Mouse (Mus musculus) forebrain, embryonic 12.5 days (tissue): Measurements from ENCODE around the gene Ephb1. TPM values are rescaled to one million over a fixed set of nuclear protein-coding genes. Genes with fewer than 3 reads are reported as not detected.

ENCODE experiments used
- ATAC-seq: fragments of 200-750 bp; cut with Nextera tagmentation; 2 replicates; pipeline ENCODE4 v1.8.0; 2017; ENCODE audit warnings: moderate TSS enrichment; ENCODE audit not compliant: low FRiP score
- H3K27ac ChIP-seq: fragments of 300-500 bp; sonication (generic); 2 replicates; pipeline ENCODE4 v1.5.1; 2016; ENCODE audit warnings: mild to moderate bottlenecking
- H3K27me3 ChIP-seq: fragments of 300-500 bp; sonication (generic); 2 replicates; pipeline ENCODE4 v1.6.1; 2016; ENCODE audit warnings: mild to moderate bottlenecking
- H3K36me3 ChIP-seq: fragments of 300-500 bp; sonication (generic); replicated peaks from 2 replicates; pipeline ENCODE4 v1.6.1; 2016; ENCODE audit warnings: mild to moderate bottlenecking
- H3K4me1 ChIP-seq: fragments of 300-500 bp; sonication (generic); 2 replicates; pipeline ENCODE4 v1.6.1; 2016
- H3K4me2 ChIP-seq: fragments of 300-500 bp; sonication (generic); 2 replicates; pipeline ENCODE4 v1.6.1; 2016; ENCODE audit warnings: mild to moderate bottlenecking, moderate library complexity
- H3K4me3 ChIP-seq: fragments of 300-500 bp; sonication (generic); replicated peaks from 2 replicates; pipeline ENCODE4 v1.5.1; 2016; ENCODE audit warnings: mild to moderate bottlenecking
- H3K9ac ChIP-seq: fragments of 300-500 bp; sonication (generic); 2 replicates; pipeline ENCODE4 v1.6.1; 2016; ENCODE audit warnings: mild to moderate bottlenecking
- H3K9me3 ChIP-seq: fragments of 300-500 bp; sonication (generic); 2 replicates; pipeline ENCODE4 v1.6.1; 2016
- WGBS: fragments of 180-500 bp; shearing (Covaris S2); methylation state at CpG from one replicate; pipeline ENCODE4 v1.1.7; 2016; 5-methylcytosine and 5-hydroxymethylcytosine counted together
- polyA plus RNA-seq: library from polyadenylated mRNA; unstranded; fragments of >200 nt; fragmentation: Nextera tagmentation; extraction: Ambion mirVana; gene quantifications from 2 replicates; pipeline ENCODE4 v1.2.1, GENCODE M21; 2016

Gene Ephb1
- polyA plus RNA-seq, 1 experiment from 2014 or later: 26.7 TPM

DNA sequence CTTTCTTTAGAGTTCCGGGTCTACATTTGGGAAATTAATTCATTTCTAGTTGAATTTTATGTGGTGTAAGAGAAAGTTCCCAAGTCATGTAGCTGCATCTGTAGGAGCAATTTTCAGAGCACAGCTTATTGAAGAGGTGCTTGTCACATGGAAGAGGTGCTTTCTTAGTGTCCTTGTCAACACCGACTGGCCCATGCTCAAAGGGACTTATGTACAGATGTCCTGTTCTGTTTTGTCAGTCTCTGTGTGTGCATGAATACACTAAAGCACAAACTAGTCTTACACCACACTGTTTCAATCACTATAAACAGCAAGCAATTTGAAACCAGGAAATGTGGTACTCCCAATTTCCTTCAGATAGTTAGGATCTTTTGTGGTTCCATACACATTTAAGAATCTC is 13.3 kb upstream of the Ephb1 start:
- no peak overlapping the region for H3K4me3 ChIP-seq
- H3K9me3 ChIP-seq: peaks cover 6% of the 10 kb centered on the region
- WGBS: 97% methylated on average over 2 of the region's 2 CpGs
- no peak for ATAC-seq
- no peak overlapping the region for H3K9ac ChIP-seq
- H3K27me3 ChIP-seq: no peaks in the 10 kb centered on the region
- H3K4me2 ChIP-seq: no peak overlapping the region
- no peaks in the 10 kb centered on the region for H3K36me3 ChIP-seq
- H3K27ac ChIP-seq: no peak overlapping the region
- H3K4me1 ChIP-seq: no peaks in the 10 kb centered on the region

DNA sequence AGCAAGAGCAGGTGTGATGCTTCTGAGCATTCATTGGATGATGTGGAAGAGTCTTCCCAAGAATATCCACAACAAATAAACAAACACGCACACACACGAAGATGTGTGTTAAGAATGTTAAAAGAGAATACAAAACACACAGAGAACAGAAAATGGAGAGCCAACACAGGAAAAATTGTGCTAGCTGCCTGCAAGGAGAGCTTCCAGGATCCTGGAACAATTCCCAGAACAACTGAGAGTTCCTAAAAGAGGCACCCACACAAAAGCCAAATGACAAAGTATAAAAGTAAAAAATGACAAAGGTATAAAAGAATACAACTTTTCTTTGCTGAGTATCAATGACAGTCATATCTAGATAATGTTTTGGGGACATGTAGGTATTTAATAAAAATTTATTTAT is 11.0 kb upstream of the Ephb1 start:
- 96% methylated on average over 2 of the region's 2 CpGs for WGBS
- no peak overlapping the region for H3K9ac ChIP-seq
- no peak overlapping the region for H3K27ac ChIP-seq
- H3K27me3 ChIP-seq: no peaks in the 10 kb centered on the region
- no peak for ATAC-seq
- H3K4me1 ChIP-seq: no peaks in the 10 kb centered on the region
- no peaks in the 10 kb centered on the region for H3K36me3 ChIP-seq
- H3K9me3 ChIP-seq: peaks cover 6% of the 10 kb centered on the region
- no peak overlapping the region for H3K4me3 ChIP-seq
- no peak overlapping the region for H3K4me2 ChIP-seq

DNA sequence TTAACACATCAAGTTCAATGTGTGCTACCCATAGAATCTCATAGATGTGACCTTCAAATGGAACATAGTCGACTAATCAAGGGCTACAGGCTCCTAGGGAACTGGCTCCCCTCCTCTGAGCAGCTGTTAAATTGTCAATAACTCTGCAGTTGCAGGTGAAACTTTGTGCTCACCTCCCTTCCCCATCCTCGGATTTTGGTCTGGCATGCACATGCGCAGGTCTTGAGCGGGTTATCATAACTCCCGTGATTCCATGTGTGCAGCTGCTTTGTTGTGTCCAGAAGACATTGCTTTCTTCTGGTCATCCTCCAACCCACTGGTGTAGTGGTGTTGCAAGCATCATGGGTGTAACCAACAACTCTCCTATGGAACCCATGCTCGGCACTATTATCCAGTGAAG is 4.8 kb upstream of the Ephb1 start:
- Histone ChIP-seq H3K4me3 (no peak overlapping the region), H3K9me3 (peaks cover 6% of the 10 kb centered on the region), H3K9ac (no peak overlapping the region), H3K27me3 (peaks cover 35% of the 10 kb centered on the region), H3K36me3 (no peaks in the 10 kb centered on the region), H3K4me1 (no peaks in the 10 kb centered on the region), H3K4me2 (no peak overlapping the region), H3K27ac (no peak overlapping the region)
- ATAC-seq: no peak
- 94% methylated on average over 6 of the region's 6 CpGs for WGBS

DNA sequence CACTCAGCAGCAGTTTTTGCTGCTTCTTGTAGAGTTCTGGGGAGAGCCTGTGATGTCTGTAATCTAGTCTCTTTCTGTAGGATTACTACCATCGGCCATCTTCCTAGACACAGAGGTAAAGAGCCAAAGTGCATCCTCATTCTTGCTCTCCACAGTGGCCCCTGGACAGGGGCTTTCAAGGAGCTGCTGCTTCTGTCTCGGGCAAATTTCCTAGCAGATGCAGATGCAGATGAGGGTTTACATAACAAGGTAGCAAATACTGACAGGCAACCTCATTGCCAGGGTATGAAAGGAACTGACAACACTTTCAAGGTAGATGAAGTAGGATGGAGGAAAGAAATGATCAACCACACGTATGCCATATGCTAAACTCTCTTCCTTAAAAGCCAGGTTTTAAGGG is 4.2 kb upstream of the Ephb1 start:
- WGBS: 82% methylated on average over 3 of the region's 3 CpGs
- Histone ChIP-seq H3K27ac (no peak overlapping the region), H3K36me3 (no peaks in the 10 kb centered on the region), H3K4me3 (no peak overlapping the region), H3K4me1 (no peaks in the 10 kb centered on the region), H3K9ac (no peak overlapping the region), H3K9me3 (peaks cover 6% of the 10 kb centered on the region), H3K4me2 (no peak overlapping the region), H3K27me3 (peaks cover 35% of the 10 kb centered on the region)
- ATAC-seq: no peak

DNA sequence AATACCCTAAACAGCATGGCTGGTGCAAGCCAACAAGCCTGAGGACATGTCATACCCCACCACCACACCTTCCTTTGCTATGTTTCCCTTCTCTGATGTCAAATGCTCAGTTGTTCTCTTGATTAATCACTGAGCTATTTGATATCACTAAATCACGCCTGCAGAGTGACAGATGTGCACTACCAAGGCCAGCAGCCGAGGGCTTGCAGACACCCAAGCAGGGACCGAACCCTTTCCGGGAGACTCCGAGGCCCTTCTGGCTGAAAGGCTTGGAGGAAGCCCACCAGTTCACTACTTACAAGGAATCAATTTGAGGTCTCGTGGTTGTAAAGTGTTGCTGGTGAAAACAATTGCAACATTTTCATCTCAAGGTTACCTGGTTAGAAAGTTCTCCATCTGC is 3.5 kb upstream of the Ephb1 start:
- H3K36me3 ChIP-seq: no peaks in the 10 kb centered on the region
- H3K9me3 ChIP-seq: no peaks in the 10 kb centered on the region
- no peak overlapping the region for H3K27ac ChIP-seq
- peaks cover 41% of the 10 kb centered on the region for H3K27me3 ChIP-seq
- H3K4me3 ChIP-seq: no peak overlapping the region
- 88% methylated on average over 6 of the region's 6 CpGs for WGBS
- ATAC-seq: no peak
- H3K9ac ChIP-seq: no peak overlapping the region
- peaks cover 3% of the 10 kb centered on the region for H3K4me1 ChIP-seq
- H3K4me2 ChIP-seq: no peak overlapping the region

DNA sequence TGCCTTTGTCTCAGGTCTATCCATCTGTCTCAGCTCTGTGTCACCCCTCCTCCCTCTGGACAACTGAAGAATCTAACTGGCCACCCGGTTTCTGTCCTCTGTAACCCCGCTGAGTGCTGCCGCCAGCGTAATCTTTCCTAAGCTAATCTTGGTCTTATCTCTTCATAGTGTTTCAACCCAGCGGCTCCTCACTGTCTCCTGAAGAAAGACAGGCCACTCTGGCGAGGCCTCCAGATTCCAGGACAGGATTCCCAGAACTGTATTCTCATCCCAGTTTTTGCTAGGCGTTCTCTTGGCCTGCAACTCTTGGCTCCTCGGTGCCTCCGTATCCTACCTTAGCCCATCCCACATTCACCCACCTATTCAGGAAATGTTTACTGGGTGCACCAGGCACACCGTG is 2.0 kb upstream of the Ephb1 start:
- H3K36me3 ChIP-seq: no peaks in the 10 kb centered on the region
- no peak for ATAC-seq
- no peak overlapping the region for H3K9ac ChIP-seq
- H3K4me3 ChIP-seq: no peak overlapping the region
- no peak overlapping the region for H3K27ac ChIP-seq
- H3K4me1 ChIP-seq: peaks cover 18% of the 10 kb centered on the region
- H3K27me3 ChIP-seq: peaks cover 56% of the 10 kb centered on the region
- WGBS: 76% methylated on average over 10 of the region's 10 CpGs
- no peak overlapping the region for H3K4me2 ChIP-seq
- H3K9me3 ChIP-seq: no peaks in the 10 kb centered on the region

DNA sequence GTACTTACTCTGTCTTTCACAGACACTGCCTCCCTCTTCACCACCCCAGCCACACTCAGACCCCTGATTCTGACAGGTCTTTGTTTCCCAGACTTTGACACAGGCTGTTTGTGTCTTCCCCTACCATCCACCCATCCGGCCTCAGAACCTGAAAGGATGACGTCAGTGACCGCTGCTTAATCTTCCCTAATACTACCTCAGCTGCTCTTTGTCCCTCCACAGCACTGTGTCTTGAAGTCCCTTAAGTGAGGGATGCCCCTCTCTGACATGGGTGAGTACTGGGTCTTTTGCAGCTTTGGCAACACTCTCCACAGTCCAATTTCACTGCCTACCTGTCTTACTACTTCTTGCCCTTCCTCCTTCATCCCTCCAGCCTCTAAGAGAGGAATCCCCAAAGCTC is 1.2 kb upstream of the Ephb1 start:
- 44% methylated on average over 3 of the region's 3 CpGs for WGBS
- no peaks in the 10 kb centered on the region for H3K9me3 ChIP-seq
- no peak overlapping the region for H3K4me3 ChIP-seq
- H3K4me2 ChIP-seq: no peak overlapping the region
- no peak for ATAC-seq
- peaks cover 63% of the 10 kb centered on the region for H3K27me3 ChIP-seq
- no peak overlapping the region for H3K9ac ChIP-seq
- H3K36me3 ChIP-seq: no peaks in the 10 kb centered on the region
- H3K4me1 ChIP-seq: peaks cover 22% of the 10 kb centered on the region
- no peak overlapping the region for H3K27ac ChIP-seq

DNA sequence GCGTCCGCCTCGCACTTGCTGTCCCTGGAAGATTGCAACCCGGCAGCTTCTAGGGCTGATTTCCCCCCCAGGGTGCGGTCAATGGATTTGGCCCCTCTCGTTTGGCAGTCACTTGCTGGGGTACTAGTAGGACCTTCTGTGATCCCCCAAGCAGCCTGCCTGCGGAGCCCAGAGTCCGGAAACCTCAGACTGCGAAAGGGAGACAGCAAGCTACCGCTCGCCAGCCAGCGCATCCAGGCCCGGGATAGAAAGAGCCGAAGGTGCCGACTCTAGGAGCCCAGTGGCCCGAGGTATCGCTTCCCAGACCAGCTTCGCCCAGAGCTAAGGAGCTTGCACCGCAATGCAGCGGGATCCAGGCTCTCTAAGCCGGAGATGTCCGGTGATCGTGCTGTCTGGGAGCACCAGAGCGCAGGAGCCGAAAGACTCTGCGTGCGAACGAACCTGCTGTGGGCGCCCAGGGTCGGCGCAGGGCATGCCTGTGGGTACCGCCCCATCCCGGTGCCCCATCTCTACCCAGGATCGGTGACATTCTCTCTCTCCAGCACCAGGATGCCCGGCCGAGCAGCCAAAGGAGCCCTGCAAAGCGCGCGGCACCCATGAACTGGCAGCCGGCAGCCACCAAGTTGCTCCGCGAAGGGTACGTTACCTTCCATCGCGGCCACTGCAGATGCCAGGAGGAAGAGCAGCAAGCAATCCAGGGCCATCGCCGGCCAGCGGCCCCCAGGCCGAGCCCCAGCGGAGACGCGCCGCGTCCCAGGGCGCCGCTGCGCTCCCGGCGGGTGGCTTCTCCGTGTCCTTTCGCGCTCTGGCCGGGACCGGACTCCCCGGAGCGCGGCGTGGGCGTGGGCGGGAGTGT is 629 bp downstream of the Ephb1 start:
- H3K36me3 ChIP-seq: no peaks in the 10 kb centered on the region
- H3K4me2 ChIP-seq: peak overlapping the region; percentile 93
- under 1% methylated on average over 70 of the region's 70 CpGs for WGBS
- H3K4me1 ChIP-seq: peaks cover 22% of the 10 kb centered on the region
- ATAC-seq: peak; percentile 34
- H3K9me3 ChIP-seq: no peaks in the 10 kb centered on the region
- peak overlapping the region; percentile 90 for H3K9ac ChIP-seq
- H3K27ac ChIP-seq: peak overlapping the region; percentile 72
- peak overlapping the region; percentile 84 for H3K4me3 ChIP-seq
- H3K27me3 ChIP-seq: peaks cover 80% of the 10 kb centered on the region

DNA sequence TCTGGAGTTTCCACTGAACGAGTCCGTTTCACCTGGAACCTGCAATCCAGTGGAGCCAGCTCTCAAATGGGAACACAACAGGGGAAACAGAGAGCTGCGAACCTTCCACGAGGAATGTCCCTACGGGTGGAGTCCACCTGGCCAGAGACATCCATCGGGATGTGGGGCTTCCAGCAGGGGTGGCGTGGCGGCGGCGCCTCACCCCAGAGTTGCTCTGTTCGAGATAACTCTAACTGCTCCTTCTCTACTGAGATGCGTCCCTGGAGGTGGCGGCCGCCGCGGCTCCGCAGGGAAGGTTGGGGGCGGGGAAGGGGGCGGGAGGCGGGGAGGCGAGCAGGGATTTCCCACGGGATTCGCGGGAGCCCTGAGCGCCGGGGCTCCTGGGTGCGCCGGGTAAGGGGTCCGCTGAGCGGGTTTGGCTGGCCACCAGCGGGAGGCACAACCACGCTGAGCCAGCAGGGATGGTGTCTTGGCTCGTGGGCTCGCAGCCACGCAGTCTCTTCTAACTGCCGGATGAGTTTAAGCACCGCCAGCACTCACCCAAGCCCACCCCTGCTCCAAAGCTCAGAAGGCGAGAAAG is 1.3 kb downstream of the Ephb1 start:
- under 1% methylated on average over 37 of the region's 38 CpGs for WGBS
- H3K9me3 ChIP-seq: no peaks in the 10 kb centered on the region
- H3K27ac ChIP-seq: peak overlapping the region; percentile 72
- ATAC-seq: no peak
- H3K36me3 ChIP-seq: no peaks in the 10 kb centered on the region
- H3K27me3 ChIP-seq: peaks cover 84% of the 10 kb centered on the region
- H3K4me1 ChIP-seq: peaks cover 26% of the 10 kb centered on the region
- peak overlapping the region; percentile 84 for H3K4me3 ChIP-seq
- peak overlapping the region; percentile 93 for H3K4me2 ChIP-seq
- H3K9ac ChIP-seq: peak overlapping the region; percentile 90

DNA sequence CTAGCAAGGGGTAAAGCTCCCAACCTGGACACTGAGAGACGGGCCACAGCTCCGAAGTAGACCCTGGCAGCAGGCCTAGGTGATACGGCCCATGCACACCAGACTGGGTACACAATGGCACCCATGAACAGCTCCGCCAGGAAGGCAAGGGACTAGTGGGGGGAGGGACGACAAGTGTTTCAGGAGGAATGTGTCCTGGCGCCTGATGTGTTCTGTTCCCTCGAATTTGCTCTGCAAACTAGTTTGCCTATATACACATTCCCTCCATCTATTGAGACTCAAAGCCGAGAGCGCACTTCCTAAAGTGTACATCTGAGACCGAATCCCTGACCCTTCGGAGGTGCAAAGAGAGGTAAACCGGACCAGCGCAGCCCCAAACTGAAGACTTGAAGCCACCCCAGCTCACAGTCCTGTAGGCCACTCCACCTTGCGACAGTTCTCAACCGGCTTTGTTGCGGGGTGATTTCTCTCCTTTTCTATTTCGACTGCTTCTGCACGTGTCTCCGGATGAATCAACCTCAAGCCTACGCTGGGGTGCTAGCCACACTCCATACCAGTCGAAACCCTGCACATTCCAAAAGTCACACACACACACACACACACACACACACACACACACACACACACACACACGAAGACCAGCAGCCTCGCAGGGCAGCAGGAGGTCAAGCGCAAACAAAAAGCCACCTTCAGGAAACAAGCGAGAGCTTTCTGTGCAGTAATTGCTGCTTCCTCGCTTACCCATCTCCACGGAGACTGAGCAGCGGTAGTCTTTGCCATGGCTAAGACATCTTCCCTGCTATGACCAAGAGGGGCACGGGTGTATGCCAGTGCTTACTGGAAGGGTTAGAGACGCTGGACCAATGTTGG is 2.1 kb downstream of the Ephb1 start:
- peak overlapping the region; percentile 84 for H3K4me3 ChIP-seq
- 0 out of 2 replicates have a peak overlapping the region, but pooled peaks have one; percentile 72 for H3K27ac ChIP-seq
- no peaks in the 10 kb centered on the region for H3K36me3 ChIP-seq
- peaks cover 84% of the 10 kb centered on the region for H3K27me3 ChIP-seq
- H3K4me1 ChIP-seq: peaks cover 32% of the 10 kb centered on the region
- WGBS: 2% methylated on average over 30 of the region's 30 CpGs
- H3K9me3 ChIP-seq: no peaks in the 10 kb centered on the region
- peak overlapping the region; percentile 93 for H3K4me2 ChIP-seq
- ATAC-seq: no peak
- H3K9ac ChIP-seq: peak overlapping the region; percentile 90

DNA sequence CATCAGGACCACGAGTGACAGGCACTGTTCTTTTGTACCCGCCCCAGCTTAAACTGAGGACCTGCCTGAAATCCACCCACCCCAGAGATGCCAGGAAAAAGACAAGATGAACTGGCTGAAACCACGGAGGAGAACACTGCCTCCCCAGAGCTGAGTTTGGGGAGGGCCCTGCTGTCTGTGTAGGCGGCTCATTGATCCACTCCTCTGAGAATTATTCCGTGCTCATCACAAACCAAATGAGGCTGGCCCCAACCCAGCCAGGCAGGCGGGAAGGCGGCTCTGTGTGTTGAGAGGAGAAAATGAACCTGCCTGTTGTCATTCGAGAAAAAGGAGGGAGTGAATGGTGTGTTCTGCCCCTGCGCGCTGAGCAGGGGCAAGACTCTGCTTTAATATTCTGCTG is 2.8 kb downstream of the Ephb1 start:
- Histone ChIP-seq H3K36me3 (no peaks in the 10 kb centered on the region), H3K9me3 (no peaks in the 10 kb centered on the region), H3K9ac (peak overlapping the region; percentile 36; the same call in 1 of the 2 replicates), H3K27ac (0 out of 2 replicates have a peak overlapping the region, but pooled peaks have one; percentile 50), H3K4me1 (peaks cover 32% of the 10 kb centered on the region), H3K4me2 (peak overlapping the region; percentile 93), H3K27me3 (peaks cover 84% of the 10 kb centered on the region), H3K4me3 (peak overlapping the region; percentile 84)
- no peak for ATAC-seq
- 6% methylated on average over 10 of the region's 10 CpGs for WGBS

DNA sequence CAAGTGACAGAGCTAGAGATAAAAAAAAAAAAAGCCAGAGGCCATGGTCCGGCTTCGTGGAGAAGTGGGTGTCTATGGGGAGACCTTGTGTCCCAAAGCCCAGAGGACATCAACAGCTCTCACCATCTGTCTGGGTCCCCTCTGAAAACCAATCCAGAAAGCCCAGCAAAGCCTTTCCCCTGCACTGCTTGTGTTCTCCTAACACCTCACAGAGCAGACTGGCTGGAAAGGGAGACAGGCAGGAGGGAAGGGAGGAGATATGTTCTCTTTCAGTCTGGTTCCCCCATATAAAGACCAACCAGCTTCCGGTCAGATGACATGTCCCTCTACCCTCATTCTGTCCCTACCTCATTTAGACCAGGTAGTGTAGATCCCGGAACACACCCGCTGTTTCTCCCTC is 3.3 kb downstream of the Ephb1 start:
- peak overlapping the region; percentile 36; the same call in 1 of the 2 replicates for H3K9ac ChIP-seq
- H3K36me3 ChIP-seq: no peaks in the 10 kb centered on the region
- no peak for ATAC-seq
- no peak overlapping the region; the same call in 1 of the 2 replicates for H3K4me3 ChIP-seq
- H3K27ac ChIP-seq: no peak overlapping the region
- H3K9me3 ChIP-seq: no peaks in the 10 kb centered on the region
- peaks cover 32% of the 10 kb centered on the region for H3K4me1 ChIP-seq
- H3K27me3 ChIP-seq: peaks cover 81% of the 10 kb centered on the region
- H3K4me2 ChIP-seq: peak overlapping the region; percentile 93
- WGBS: 75% methylated on average over 5 of the region's 5 CpGs
